Mouse (Mus musculus): Measurements from ENCODE around the gene Olfr1270. TPM values are rescaled to one million over a fixed set of nuclear protein-coding genes. Genes with fewer than 3 reads are reported as not detected.

Gene Olfr1270
- polyA plus RNA-seq (2015; fragmentation: Nextera tagmentation; extraction: Ambion mirVana), result not detected in 2 replicates

DNA sequence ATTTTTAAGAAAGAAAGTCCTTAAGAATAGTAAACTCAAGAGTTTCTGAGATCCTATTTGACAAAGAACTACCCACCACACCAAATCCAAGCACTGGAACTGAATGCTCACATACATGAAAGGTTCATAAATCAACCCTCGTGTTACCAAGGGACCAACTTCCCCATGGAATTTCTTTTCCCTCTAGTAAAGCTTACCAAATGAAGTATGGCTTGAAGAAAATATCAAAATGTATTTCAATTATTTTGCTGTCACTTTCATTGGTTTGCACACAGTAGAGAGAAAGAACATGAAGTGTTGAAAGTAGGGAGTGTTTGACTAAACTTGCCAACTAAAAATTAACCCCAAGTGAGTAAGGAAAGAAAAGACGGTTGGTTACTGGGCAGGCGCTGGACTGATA lies at the start of gene Olfr1270:
TSS of gene Olfr1270 (minus strand) at position 101 of the 400 bp plus-strand sequence.

DNA sequence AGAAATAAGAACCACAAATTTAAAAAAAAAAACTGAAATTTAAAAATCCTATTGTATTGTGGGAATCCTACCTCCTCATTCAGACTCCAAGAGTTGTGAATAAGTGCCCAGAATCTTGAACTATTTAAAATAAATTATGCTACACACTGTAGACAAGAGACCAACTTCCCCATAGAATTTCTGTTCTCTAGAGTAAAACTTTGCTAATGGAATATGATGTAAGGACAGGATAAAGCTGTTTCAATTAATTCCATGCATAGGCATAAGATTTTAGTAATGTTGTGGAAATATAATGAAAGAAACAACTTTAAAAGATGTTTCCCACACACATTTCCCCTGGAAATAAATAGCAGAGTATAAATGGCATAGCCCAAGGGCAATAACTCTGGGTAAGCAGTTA lies 10.7 kb downstream of the Olfr1270 start, which contains the start of gene Olfr32:
TSS of gene Olfr32 (minus strand) at position 101 of the 400 bp plus-strand sequence.

GRCm38 (mm10) chr2:90121312-90121711 lies 31.6 kb downstream of the Olfr1270 start, which contains the start of gene Olfr1269:
TSS of gene Olfr1269 (minus strand) at chr2:90121412.

Other genes with a start within 250 kb of the Olfr1270 start
- gene Olfr1258, start 225.8 kb downstream of the Olfr1270 start, polyA plus RNA-seq (2015; fragmentation: Nextera tagmentation; extraction: Ambion mirVana), result not detected in 2 replicates
- not detected in 2 replicates for gene Olfr1259, start 204.4 kb downstream of the Olfr1270 start, polyA plus RNA-seq (2015; fragmentation: Nextera tagmentation; extraction: Ambion mirVana)
- gene Olfr1260, start 178.8 kb downstream of the Olfr1270 start, polyA plus RNA-seq (2015; fragmentation: Nextera tagmentation; extraction: Ambion mirVana), result not detected in 2 replicates
- not detected in 2 replicates for gene Olfr1261, start 161.9 kb downstream of the Olfr1270 start, polyA plus RNA-seq (2015; fragmentation: Nextera tagmentation; extraction: Ambion mirVana)
- not detected in 2 replicates for gene Olfr1262, start 152.9 kb downstream of the Olfr1270 start, polyA plus RNA-seq (2015; fragmentation: Nextera tagmentation; extraction: Ambion mirVana)
- gene Olfr1263, start 141.0 kb downstream of the Olfr1270 start, polyA plus RNA-seq (2015; fragmentation: Nextera tagmentation; extraction: Ambion mirVana), result not detected in 2 replicates
- not detected in 2 replicates for gene Olfr1264, start 127.5 kb downstream of the Olfr1270 start, polyA plus RNA-seq (2015; fragmentation: Nextera tagmentation; extraction: Ambion mirVana)
- not detected in 2 replicates for gene Olfr1265, start 117.8 kb downstream of the Olfr1270 start, polyA plus RNA-seq (2015; fragmentation: Nextera tagmentation; extraction: Ambion mirVana)
- not detected in 2 replicates for gene Olfr140, start 89.5 kb downstream of the Olfr1270 start, polyA plus RNA-seq (2015; fragmentation: Nextera tagmentation; extraction: Ambion mirVana)
- not detected in 2 replicates for gene Olfr1269, start 31.7 kb downstream of the Olfr1270 start, polyA plus RNA-seq (2015; fragmentation: Nextera tagmentation; extraction: Ambion mirVana)
- not detected in 2 replicates for gene Olfr32, start 10.8 kb downstream of the Olfr1270 start, polyA plus RNA-seq (2015; fragmentation: Nextera tagmentation; extraction: Ambion mirVana)
- gene Olfr1506, start 71.4 kb upstream of the Olfr1270 start, polyA plus RNA-seq (2015; fragmentation: Nextera tagmentation; extraction: Ambion mirVana), result not detected in 2 replicates
- not detected in 2 replicates for gene Olfr142, start 104.5 kb upstream of the Olfr1270 start, polyA plus RNA-seq (2015; fragmentation: Nextera tagmentation; extraction: Ambion mirVana)
- gene Olfr1271, start 117.9 kb upstream of the Olfr1270 start, polyA plus RNA-seq (2015; fragmentation: Nextera tagmentation; extraction: Ambion mirVana), result not detected in 2 replicates
- gene Olfr1272, start 139.8 kb upstream of the Olfr1270 start, polyA plus RNA-seq (2015; fragmentation: Nextera tagmentation; extraction: Ambion mirVana), result not detected in 2 replicates
- not detected in 2 replicates for gene Gm13769, start 169.1 kb upstream of the Olfr1270 start, polyA plus RNA-seq (2015; fragmentation: Nextera tagmentation; extraction: Ambion mirVana)
- gene Olfr1274-ps, start 245.6 kb upstream of the Olfr1270 start, polyA plus RNA-seq (2015; fragmentation: Nextera tagmentation; extraction: Ambion mirVana), result not detected in 2 replicates

All from skeletal muscle tissue, postnatal 0 days (tissue).